Comparison of ENCODE assay signal across 24 mouse cellular contexts in genomic region chr8:47924921-47925320, GRCm38 (mm10).
DNase-seq lines count a peak whose midpoint lies in the region; ATAC-seq and TF ChIP-seq lines count a peak whose summit lies in the region.
"Had no signal": no experiment of that assay in that cellular context is flagged by ENCODE, and none has a peak within 500 bp of the region (broad histone marks: within the 10 kb centered on the region; RNA-seq: fewer than 3 reads in every experiment).

No protein-coding gene starts in this region.

- TF ChIP-seq CTCF in kidney, adult 2 months (conservative IDR thresholded peaks at IDR 0.05; ENCODE audit: insufficient read depth, insufficient read length, low read depth, low read length): no peak
- TF ChIP-seq CTCF in embryonic fibroblast, embryonic 13.5 days (IDR thresholded peaks at IDR 0.05; ENCODE audit: borderline replicate concordance, insufficient read depth, low read length): no peak

- H3K9me3 ChIP-seq in kidney, embryonic 16.5 days (ENCODE audit: low read length): no peaks in the 10 kb centered on the region
- no peaks in the 10 kb centered on the region for H3K9me3 ChIP-seq in lung, embryonic 16.5 days (ENCODE audit: control insufficient read depth, low read length)
- H3K9me3 ChIP-seq: forebrain, embryonic 12.5 days; hindbrain, embryonic 12.5 days; limb, embryonic 12.5 days; liver, embryonic 15.5 days; midbrain, embryonic 15.5 days had no signal

- no peak for TF ChIP-seq POLR2A in kidney, adult 2 months (IDR thresholded peaks at IDR 0.05; ENCODE audit: low read depth, low read length)
- no peak for TF ChIP-seq POLR2A in embryonic fibroblast, embryonic 13.5 days (IDR thresholded peaks at IDR 0.05; ENCODE audit: low read depth, low read length)

- H3K9ac ChIP-seq in kidney, embryonic 16.5 days (replicated peaks; ENCODE audit: low read length): no peak overlapping the region
- no peak overlapping the region for H3K9ac ChIP-seq in lung, embryonic 16.5 days (ENCODE audit: low read length)
- H3K9ac ChIP-seq: forebrain, postnatal 0 days; hindbrain, embryonic 12.5 days; limb, embryonic 12.5 days; liver, embryonic 15.5 days; midbrain, embryonic 15.5 days had no signal

- 52% methylated on average over 6 of the region's 6 CpGs for WGBS in kidney, embryonic 16.5 days
- 72% methylated on average over 6 of the region's 6 CpGs for WGBS in kidney, adult 2 months
- WGBS in lung, embryonic 16.5 days: 37% methylated on average over 6 of the region's 6 CpGs

- peaks cover 7% of the 10 kb centered on the region; the same call in 1 of the 2 replicates for H3K36me3 ChIP-seq in kidney, embryonic 16.5 days (ENCODE audit: insufficient read depth, low read length)
- H3K36me3 ChIP-seq in kidney, adult 2 months (ENCODE audit: control insufficient read depth, insufficient read depth, low read length): no peaks in the 10 kb centered on the region
- 0 out of 2 replicates have a peak, but pooled peaks cover 4% of the 10 kb centered on the region for H3K36me3 ChIP-seq in lung, embryonic 16.5 days (ENCODE audit: control insufficient read depth, insufficient read depth, low read length)
- H3K36me3 ChIP-seq: liver, embryonic 15.5 days; midbrain, embryonic 15.5 days had no signal

- no peaks in the 10 kb centered on the region for H3K27me3 ChIP-seq in kidney, embryonic 16.5 days (ENCODE audit: insufficient read depth, low read length)
- no peaks in the 10 kb centered on the region for H3K27me3 ChIP-seq in kidney, adult 2 months (replicated peaks; ENCODE audit: control insufficient read depth, insufficient read depth, low read length)
- H3K27me3 ChIP-seq in lung, embryonic 16.5 days (ENCODE audit: control insufficient read depth, insufficient read depth, low read depth, low read length): no peaks in the 10 kb centered on the region
- H3K27me3 ChIP-seq: forebrain, embryonic 12.5 days; hindbrain, embryonic 12.5 days; limb, embryonic 12.5 days; liver, embryonic 15.5 days; midbrain, embryonic 15.5 days had no signal

- H3K27ac ChIP-seq in kidney, embryonic 16.5 days (ENCODE audit: low read length): 0 out of 2 replicates have a peak overlapping the region, but pooled peaks have one; percentile 18
- no peak overlapping the region for H3K27ac ChIP-seq in kidney, adult 2 months (ENCODE audit: insufficient read depth, low read depth, low read length)
- H3K27ac ChIP-seq in embryonic fibroblast, embryonic 13.5 days (ENCODE audit: insufficient read depth, low read length): peak overlapping the region; percentile 69
- peak overlapping the region; percentile 86 for H3K27ac ChIP-seq in lung, embryonic 16.5 days (ENCODE audit: low read length)
- H3K27ac ChIP-seq: forebrain, embryonic 12.5 days; heart, adult 2 months; hindbrain, embryonic 12.5 days; layer of hippocampus, adult 2 months; left cerebral cortex, adult 2 months; limb, embryonic 12.5 days; liver, embryonic 15.5 days; midbrain, embryonic 10.5 days; midbrain, embryonic 15.5 days had no signal

- H3K4me1 ChIP-seq in kidney, embryonic 16.5 days (ENCODE audit: insufficient read depth, low read length): peaks cover 29% of the 10 kb centered on the region
- peaks cover 12% of the 10 kb centered on the region for H3K4me1 ChIP-seq in kidney, adult 2 months (ENCODE audit: control insufficient read depth, insufficient read depth, low read length)
- H3K4me1 ChIP-seq in embryonic fibroblast, embryonic 13.5 days (ENCODE audit: control insufficient read depth, insufficient read depth, low read length): peaks cover 11% of the 10 kb centered on the region
- peaks cover 30% of the 10 kb centered on the region for H3K4me1 ChIP-seq in lung, embryonic 16.5 days (replicated peaks; ENCODE audit: control insufficient read depth, insufficient read depth, low read length)
- H3K4me1 ChIP-seq: forebrain, embryonic 12.5 days; limb, embryonic 12.5 days; liver, embryonic 15.5 days; midbrain, embryonic 10.5 days; midbrain, embryonic 15.5 days had no signal

- ATAC-seq in kidney, embryonic 16.5 days (ENCODE audit: low FRiP score, low TSS enrichment): no peak
- ATAC-seq in lung, embryonic 16.5 days (ENCODE audit: low read depth): peak; percentile 61
- ATAC-seq: forebrain, postnatal 0 days; intestine, embryonic 16.5 days; midbrain, embryonic 15.5 days had no signal

- DNase-seq in kidney, adult 2 months: no peak
- DNase-seq in lung, postnatal 4 days: peak; percentile 39 to 52
- no peak for DNase-seq in right cerebral cortex, postnatal 36 days (ENCODE audit: low spot score in 2 of 2)
- DNase-seq: adrenal gland, postnatal 25 days; B cell, adult 2 months; cerebellum, adult 18-20 months; cerebellum, postnatal 25 days; forebrain, postnatal 0 days; heart, adult 2 months; kidney, adult 9 months; right cerebral cortex, postnatal 25 days; spleen, adult 18-20 months had no signal

- H3K4me3 ChIP-seq in kidney, embryonic 16.5 days (ENCODE audit: low read length): no peak overlapping the region
- H3K4me3 ChIP-seq in kidney, adult 2 months (ENCODE audit: insufficient read depth, low read depth, low read length): no peak overlapping the region
- no peak overlapping the region for H3K4me3 ChIP-seq in embryonic fibroblast, embryonic 13.5 days (ENCODE audit: insufficient read depth, low read length)
- H3K4me3 ChIP-seq in lung, embryonic 16.5 days (ENCODE audit: low read length): no peak overlapping the region
- H3K4me3 ChIP-seq: forebrain, embryonic 12.5 days; heart, adult 2 months; hindbrain, embryonic 12.5 days; layer of hippocampus, adult 2 months; left cerebral cortex, adult 2 months; limb, embryonic 12.5 days; liver, embryonic 15.5 days; midbrain, embryonic 10.5 days; midbrain, embryonic 15.5 days had no signal

- H3K4me2 ChIP-seq in kidney, embryonic 16.5 days (replicated peaks; ENCODE audit: low read depth, low read length): no peak overlapping the region
- H3K4me2 ChIP-seq in lung, embryonic 16.5 days (ENCODE audit: low read depth, low read length): peak overlapping the region; percentile 19; the same call in 1 of the 2 replicates
- H3K4me2 ChIP-seq: forebrain, embryonic 12.5 days; hindbrain, embryonic 12.5 days; limb, embryonic 12.5 days; liver, embryonic 15.5 days; midbrain, embryonic 15.5 days had no signal

Comparison
In these comparisons a context has a peak if more than half of its experiments do, and no peak if none do; other contexts are left out.
1. DNase-seq: peak in lung, postnatal 4 days (2 of 2); none in kidney, adult 2 months (single experiment) and right cerebral cortex, postnatal 36 days (0 of 2).